Mouse (Mus musculus) megakaryocyte progenitor cell, adult 5-6 weeks (primary cell): ENCODE measurements around the gene Npc1l1. TPM values are rescaled to one million over a fixed set of nuclear protein-coding genes. Genes with fewer than 3 reads are reported as not detected.
"Not testable (repeated sequence)": the region's sequence is repeated elsewhere in the genome, so short reads cannot be mapped to it uniquely, and the experiment has no call there.

Experiments used
- ATAC-seq: replicated peaks from 2 replicates; pipeline ENCODE4 v1.8.0; 2016; ENCODE audit warnings: mild to moderate bottlenecking, moderate TSS enrichment, inconsistent platforms; ENCODE audit not compliant: poor library complexity
- total RNA-seq, 2 experiments: library from RNA; stranded (forward) in 1 of 2; stranded (reverse) in 1 of 2; fragments of 157-497, 149-512 nt in 1 of 2; fragments of 200-1000 nt in 1 of 2; gene quantifications; 2 replicates each; pipeline versions ENCODE4 v1.2.3 to v1.2.4; 2015 to 2017

Npc1l1 gene
- total RNA-seq (2015) (not detected in 2 replicates), total RNA-seq (2017) (not detected in 2 replicates)

DNA sequence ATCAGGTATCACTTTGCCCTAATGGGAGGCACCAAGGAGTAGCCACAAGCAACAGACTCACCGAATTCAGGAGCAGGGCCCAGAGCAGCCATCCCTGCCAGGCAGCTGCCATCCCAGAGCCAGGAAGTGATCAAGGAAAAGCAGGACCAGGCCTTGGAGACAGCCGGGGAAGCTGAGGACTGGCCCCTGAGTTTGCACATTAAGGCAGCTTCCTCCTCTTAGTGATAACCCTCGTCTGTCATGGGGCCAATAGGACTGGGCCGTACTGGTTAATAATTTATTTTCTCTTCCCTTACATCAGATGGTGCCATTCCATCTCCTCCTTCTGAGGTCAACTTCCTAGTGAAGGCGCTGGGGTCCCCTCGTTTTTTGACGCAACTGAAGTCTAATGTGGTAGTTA is at the start of gene Npc1l1:
Npc1l1 (minus strand) TSS at position 132 of the 400 bp plus-strand sequence.
- no peak for ATAC-seq

- ATAC-seq = no peak
These were observed 46.5 kb upstream of the Npc1l1 start for GRCm38 (mm10) chr11:6276466-6276865.

DNA sequence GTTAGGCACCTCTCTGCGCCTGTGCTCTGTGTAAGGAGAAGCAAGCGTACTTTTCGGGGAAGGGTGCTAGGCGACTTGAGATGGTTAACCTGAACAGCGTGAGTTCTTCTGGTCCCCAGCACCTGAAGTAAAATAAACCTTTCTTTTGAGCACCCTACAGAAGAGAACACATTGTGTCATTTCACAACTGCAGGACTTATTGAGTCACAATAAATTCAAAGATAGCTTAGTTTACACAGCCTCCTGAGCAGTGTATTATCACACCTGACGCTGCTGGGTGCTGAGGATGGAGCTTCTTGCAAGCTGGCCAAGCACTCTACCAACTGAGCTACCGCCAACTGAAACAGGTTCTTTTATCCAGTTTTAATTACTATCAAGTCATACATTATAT is 45.1 kb upstream of the Npc1l1 start:
- ATAC-seq = no peak

GRCm38 (mm10) chr11:6274387-6275093 is 44.6 kb upstream of the Npc1l1 start, which contains the start of gene Tmed4:
Gene Tmed4 (minus strand): TSS chr11:6274870.
- ATAC-seq = peak; percentile 97

- ATAC-seq = no peak
These were observed 43.7 kb upstream of the Npc1l1 start for GRCm38 (mm10) chr11:6273607-6274006.

DNA sequence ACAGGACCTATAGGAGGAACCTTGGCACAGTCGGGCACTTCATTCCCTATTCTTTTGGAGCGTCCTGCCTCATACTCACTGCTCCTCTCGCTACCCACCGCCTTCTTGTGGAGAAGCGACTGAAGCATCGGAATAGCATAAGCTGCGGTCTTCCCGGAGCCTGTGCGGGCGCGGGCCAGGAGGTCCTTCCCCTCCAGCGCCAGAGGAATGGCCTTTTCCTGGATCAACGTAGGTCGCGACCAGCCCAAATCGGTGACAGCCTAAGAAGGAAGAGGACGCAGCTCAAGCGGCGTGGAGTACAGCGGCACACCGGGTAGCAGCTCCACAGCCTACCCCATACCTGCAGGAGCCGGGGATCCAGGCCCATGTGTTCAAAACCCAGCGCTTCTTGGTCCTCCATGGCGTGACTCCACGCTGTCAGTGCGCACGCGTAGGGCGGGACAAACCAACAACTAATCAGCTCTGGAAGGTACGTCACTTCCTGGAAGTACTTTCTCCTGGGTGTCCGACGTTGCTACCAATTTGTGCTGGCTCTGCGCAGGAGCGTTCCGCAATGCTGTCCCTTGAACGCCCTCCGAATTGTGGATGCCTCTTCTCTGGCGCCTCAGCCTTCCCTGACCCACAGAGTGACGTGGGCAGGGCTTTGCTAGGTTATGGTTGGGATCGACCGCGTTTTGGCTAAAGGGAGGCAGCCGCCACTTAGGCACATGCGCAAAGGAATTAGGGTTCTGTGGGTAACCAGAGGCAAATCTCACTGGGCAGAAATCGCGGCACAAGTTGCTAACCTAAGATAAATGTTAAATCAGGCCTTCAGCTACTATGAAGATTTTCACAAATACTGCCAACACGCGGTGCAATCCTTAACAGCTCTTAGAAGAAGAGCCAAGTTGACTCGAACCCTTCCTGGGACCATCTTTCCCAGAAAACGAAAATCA is 37.6 kb upstream of the Npc1l1 start, which contains the start of gene Ddx56:
Ddx56 (minus strand) TSS at position 453 of the 935 bp plus-strand sequence.
- ATAC-seq = peak; percentile 95

GRCm38 (mm10) chr11:6266621-6267020 is 36.7 kb upstream of the Npc1l1 start:
- no peak for ATAC-seq

GRCm38 (mm10) chr11:6261434-6262082 is 31.6 kb upstream of the Npc1l1 start:
- ATAC-seq = peak; percentile 91

- no peak for ATAC-seq
These were observed 29.5 kb upstream of the Npc1l1 start for GRCm38 (mm10) chr11:6259413-6259812.

- peak; percentile 26; the same call in 1 of the 2 replicates for ATAC-seq
These were observed 26.6 kb upstream of the Npc1l1 start for GRCm38 (mm10) chr11:6256490-6257072.

GRCm38 (mm10) chr11:6254602-6255001 is 24.7 kb upstream of the Npc1l1 start:
- ATAC-seq = not testable (repeated sequence)

- ATAC-seq = no peak
These were observed 22.9 kb upstream of the Npc1l1 start for GRCm38 (mm10) chr11:6252824-6253223.

- ATAC-seq = no peak
These were observed 22.3 kb upstream of the Npc1l1 start for GRCm38 (mm10) chr11:6252248-6252647.

DNA sequence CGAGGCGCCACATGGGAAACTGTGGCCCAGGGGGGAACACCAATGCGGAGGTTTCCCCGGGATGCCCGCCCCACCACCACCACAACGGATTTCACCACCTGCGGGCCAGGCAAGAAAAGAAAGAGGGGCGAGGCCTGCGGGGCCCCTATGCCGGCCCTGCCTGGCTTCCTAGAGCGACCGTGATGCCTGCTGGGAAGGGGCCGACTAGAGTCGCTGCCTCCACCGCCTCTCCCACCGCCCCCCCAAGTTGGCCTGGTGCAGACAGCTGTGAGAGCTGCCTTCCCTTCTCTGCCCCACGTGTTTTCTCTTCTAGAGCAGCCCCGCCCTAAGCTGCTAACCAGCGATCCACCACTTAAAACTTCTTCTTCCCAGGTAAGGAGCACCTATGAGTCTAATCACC is 14.8 kb upstream of the Npc1l1 start:
- no peak for ATAC-seq

GRCm38 (mm10) chr11:6233025-6233424 is 3.1 kb upstream of the Npc1l1 start:
- ATAC-seq = no peak

GRCm38 (mm10) chr11:6224541-6225229 is 5.3 kb downstream of the Npc1l1 start:
- ATAC-seq = no peak

DNA sequence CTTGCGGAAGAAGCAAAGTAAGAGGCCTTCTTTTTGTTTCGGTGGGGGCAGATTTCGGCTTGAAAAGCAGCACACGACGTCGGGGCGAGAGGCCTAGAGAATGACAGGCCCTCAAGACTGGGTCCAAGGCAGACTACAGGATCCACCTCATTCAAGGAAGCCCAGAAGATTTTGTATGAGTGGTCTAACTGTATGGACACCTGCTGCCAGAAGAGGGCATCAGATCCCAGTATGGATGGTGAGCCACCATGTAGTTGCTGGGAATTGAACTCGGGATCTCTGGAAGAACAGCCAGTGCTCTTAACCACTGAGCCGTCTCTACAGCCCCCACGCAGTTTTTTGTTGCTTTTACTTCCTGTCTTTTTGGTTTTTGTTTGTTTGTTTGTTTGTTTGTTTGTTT is 7.8 kb downstream of the Npc1l1 start:
- no peak for ATAC-seq

- ATAC-seq = no peak
These were observed 10.0 kb downstream of the Npc1l1 start for GRCm38 (mm10) chr11:6219967-6220366.

DNA sequence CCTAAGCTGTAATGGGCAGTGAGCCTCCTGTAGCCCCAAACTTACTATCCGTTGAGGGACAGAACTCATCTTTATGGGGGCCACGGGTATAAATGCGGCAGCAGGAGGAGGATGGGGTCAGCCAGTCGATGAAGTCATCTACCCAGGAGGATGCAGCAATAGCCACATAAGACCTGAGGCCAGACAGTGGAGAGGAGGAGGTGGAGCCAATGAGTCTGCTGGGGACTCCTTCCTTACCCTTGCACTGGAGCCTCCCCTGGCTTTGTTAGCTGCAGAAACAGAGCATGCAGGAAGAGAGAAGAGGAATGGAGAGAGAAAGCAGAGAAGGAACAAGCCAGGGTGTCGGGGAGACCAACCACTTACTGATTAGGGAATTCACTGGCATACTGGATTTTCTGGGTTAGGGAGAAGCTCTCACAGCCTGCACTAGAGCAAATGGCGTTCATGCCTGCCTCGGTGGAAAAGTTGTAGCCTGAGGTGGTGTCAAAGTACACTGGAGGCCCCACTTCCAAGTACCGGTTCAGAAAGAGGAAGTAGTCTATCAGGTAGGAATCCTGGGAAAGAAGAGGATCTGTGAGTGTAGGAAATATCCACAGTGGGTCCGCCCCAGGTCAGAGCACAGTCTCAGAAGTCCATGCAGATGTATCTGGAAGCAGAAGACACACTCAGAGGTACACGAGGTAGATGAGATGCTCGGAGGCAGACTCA is 11.6 kb downstream of the Npc1l1 start:
- ATAC-seq = no peak

DNA sequence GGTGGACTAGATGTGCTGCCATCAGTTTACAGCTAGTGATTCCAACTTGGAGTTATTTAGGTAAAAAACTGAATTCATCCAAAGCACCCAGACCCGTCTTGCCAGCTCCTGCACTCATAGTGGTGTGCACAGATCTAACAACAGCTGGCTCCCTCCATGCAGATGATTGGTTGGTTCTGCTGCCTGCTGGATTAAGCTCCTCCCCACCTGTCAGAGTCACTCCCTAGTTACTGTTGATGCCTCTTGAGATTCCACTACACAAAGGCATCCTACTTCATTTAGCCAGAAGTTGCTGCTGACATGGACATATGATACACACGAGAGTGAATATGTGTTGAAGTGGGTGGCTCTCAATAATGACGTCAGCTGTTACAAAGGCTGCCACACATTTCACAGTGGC is 13.1 kb downstream of the Npc1l1 start:
- ATAC-seq = no peak
